Mouse (Mus musculus) bone marrow macrophage, adult 2 months (primary cell): ENCODE measurements around the gene Entpd8.

Source experiments
- CTCF ChIP-seq: IDR thresholded peaks from 2 replicates; pipeline ENCODE4 v1.5.1; 2012; ENCODE audit warnings: low read depth, mild to moderate bottlenecking, low read length, moderate library complexity
- POLR2A ChIP-seq: IDR thresholded peaks from 2 replicates; pipeline ENCODE4 v1.6.1; 2012; ENCODE audit warnings: mild to moderate bottlenecking, low read depth, low read length, borderline replicate concordance

DNA sequence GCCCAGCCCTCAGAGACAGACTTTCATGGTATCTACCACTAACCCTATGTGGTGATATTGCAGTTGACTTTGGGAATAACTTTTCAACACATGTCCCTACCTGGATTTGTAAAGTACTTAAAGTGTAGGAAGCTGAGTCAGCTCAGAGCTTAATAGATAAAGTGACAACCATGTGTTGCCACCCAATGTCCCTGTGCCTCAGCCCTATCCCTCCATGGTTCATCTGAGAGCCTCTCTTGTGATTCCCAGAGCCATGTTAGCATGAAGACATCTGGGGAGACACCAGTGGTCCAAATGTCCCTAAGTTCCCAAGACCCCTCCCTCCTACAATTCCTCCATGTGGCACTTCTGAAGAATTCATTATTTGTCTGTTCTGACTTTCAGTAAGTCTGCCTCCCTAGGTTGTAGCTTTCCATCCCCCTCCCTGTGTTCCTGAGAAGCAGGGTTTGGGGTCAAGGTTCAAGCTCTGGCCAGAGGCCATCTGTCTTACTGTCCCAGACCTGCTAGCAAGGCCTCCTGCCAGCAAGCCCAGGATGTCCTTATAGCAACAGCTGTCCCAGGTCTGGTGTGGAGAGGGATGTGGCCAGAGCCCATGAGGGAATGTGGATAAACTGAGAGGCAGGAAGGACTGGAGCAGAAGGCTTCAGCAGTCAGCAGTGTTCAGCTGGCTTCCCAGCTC lies 30.5 kb downstream of the Entpd8 start:
- TF ChIP-seq POLR2A (no peak), CTCF (no peak)
